20 mouse cellular contexts compared by ENCODE assay signal in genomic region chr2:28810260-28811013, GRCm38 (mm10). TPM values are rescaled to one million over a fixed set of nuclear protein-coding genes. Genes with fewer than 3 reads are reported as not detected.
DNase-seq lines count a peak whose midpoint lies in the region; ATAC-seq and TF ChIP-seq lines count a peak whose summit lies in the region.
"Had no signal": no experiment of that assay in that cellular context is flagged by ENCODE, and none has a peak within 500 bp of the region (broad histone marks: within the 10 kb centered on the region; RNA-seq: fewer than 3 reads in every experiment).

No protein-coding gene starts in this region.

- 24% methylated on average over 5 of the region's 5 CpGs for WGBS in forebrain, embryonic 14.5 days
- 40% methylated on average over 5 of the region's 5 CpGs for WGBS in forebrain, embryonic 13.5 days

- no peaks in the 10 kb centered on the region for H3K79me2 ChIP-seq in myocyte (ENCODE audit: control insufficient read depth, insufficient read depth)

- intact Hi-C loops in gastrocnemius, postnatal 14 days (cut with DNase I; ENCODE audit: low total_unique reads), result no loop called here

- H3K4me1 ChIP-seq in forebrain, embryonic 14.5 days (ENCODE audit: control insufficient read depth, insufficient read depth, low read length), result no peaks in the 10 kb centered on the region
- no peaks in the 10 kb centered on the region for H3K4me1 ChIP-seq in forebrain, embryonic 13.5 days
- H3K4me1 ChIP-seq: embryonic facial prominence, embryonic 15.5 days; heart, embryonic 13.5 days; hindbrain, embryonic 15.5 days had no signal

- H3K9ac ChIP-seq in forebrain, embryonic 14.5 days (ENCODE audit: low read length), result no peak overlapping the region
- H3K9ac ChIP-seq in forebrain, embryonic 13.5 days, result no peak overlapping the region
- H3K9ac ChIP-seq: embryonic facial prominence, embryonic 15.5 days; heart, embryonic 13.5 days; hindbrain, embryonic 15.5 days had no signal

- no peak for ATAC-seq in forebrain, embryonic 14.5 days
- ATAC-seq in forebrain, embryonic 13.5 days, result no peak
- no peak for ATAC-seq in megakaryocyte progenitor cell, adult 5-6 weeks (replicated peaks; ENCODE audit: poor library complexity)

- no peaks in the 10 kb centered on the region; the same call in 1 of the 2 replicates for H3K27me3 ChIP-seq in forebrain, embryonic 14.5 days (replicated peaks; ENCODE audit: control insufficient read depth, insufficient read depth, low read length)
- H3K27me3 ChIP-seq in forebrain, embryonic 13.5 days, result peaks cover 23% of the 10 kb centered on the region
- H3K27me3 ChIP-seq in myocyte (ENCODE audit: control insufficient read depth, insufficient read depth, insufficient read length), result peaks cover 13% of the 10 kb centered on the region
- H3K27me3 ChIP-seq: embryonic facial prominence, embryonic 15.5 days; heart, embryonic 13.5 days; hindbrain, embryonic 15.5 days had no signal

- H3K36me3 ChIP-seq in forebrain, embryonic 14.5 days (ENCODE audit: control insufficient read depth, insufficient read depth, low read length), result no peaks in the 10 kb centered on the region
- H3K36me3 ChIP-seq in forebrain, embryonic 13.5 days (ENCODE audit: poor library complexity, severe bottlenecking), result no peaks in the 10 kb centered on the region
- H3K36me3 ChIP-seq in myocyte (ENCODE audit: control insufficient read depth, insufficient read depth), result no peaks in the 10 kb centered on the region
- H3K36me3 ChIP-seq: embryonic facial prominence, embryonic 15.5 days; forebrain, embryonic 10.5 days; heart, embryonic 13.5 days; hindbrain, embryonic 15.5 days had no signal

- no peak overlapping the region for H3K27ac ChIP-seq in forebrain, embryonic 14.5 days (ENCODE audit: low read depth, low read length)
- no peak overlapping the region for H3K27ac ChIP-seq in forebrain, embryonic 13.5 days
- H3K27ac ChIP-seq: embryonic facial prominence, embryonic 15.5 days; forebrain, embryonic 10.5 days; gastrocnemius, adult 2 months; heart, embryonic 13.5 days; hindbrain, embryonic 15.5 days had no signal

- H3K9me3 ChIP-seq in forebrain, embryonic 14.5 days (replicated peaks; ENCODE audit: control insufficient read depth, low read length), result no peaks in the 10 kb centered on the region
- H3K9me3 ChIP-seq in forebrain, embryonic 13.5 days (replicated peaks), result no peaks in the 10 kb centered on the region
- H3K9me3 ChIP-seq: embryonic facial prominence, embryonic 15.5 days; forebrain, embryonic 10.5 days; heart, embryonic 13.5 days; hindbrain, embryonic 15.5 days had no signal

- peak; percentile 11 for DNase-seq in forebrain, embryonic 14.5 days (ENCODE audit: low spot score)
- DNase-seq in brain, embryonic 14.5 days (ENCODE audit: low read depth), result peak; percentile 51
- peak; percentile 21 for DNase-seq in thymus, postnatal 14 days
- DNase-seq in gastrocnemius, postnatal 14 days, result no peak
- DNase-seq in adrenal gland, postnatal 36 days, result no peak
- DNase-seq: adrenal gland, postnatal 14 days; cerebellum, adult 2 months; cerebellum, postnatal 10 days; gastrocnemius, adult 2 months; gastrocnemius, postnatal 36 days; heart, adult 11 months; heart, postnatal 36 days had no signal

- H3K4me3 ChIP-seq in forebrain, embryonic 14.5 days (ENCODE audit: low read depth, low read length), result no peak overlapping the region
- no peak overlapping the region for H3K4me3 ChIP-seq in forebrain, embryonic 13.5 days
- no peak overlapping the region for H3K4me3 ChIP-seq in myocyte
- H3K4me3 ChIP-seq: embryonic facial prominence, embryonic 15.5 days; erythroblast, embryonic 14.5 days; forebrain, embryonic 10.5 days; gastrocnemius, adult 2 months; heart, embryonic 13.5 days; hindbrain, embryonic 15.5 days had no signal

- H3K4me2 ChIP-seq in forebrain, embryonic 14.5 days (ENCODE audit: low read length), result no peak overlapping the region
- no peak overlapping the region for H3K4me2 ChIP-seq in forebrain, embryonic 13.5 days
- peak overlapping the region; percentile 24 for H3K4me2 ChIP-seq in myocyte (ENCODE audit: low read depth)
- H3K4me2 ChIP-seq: embryonic facial prominence, embryonic 15.5 days; heart, embryonic 13.5 days; hindbrain, embryonic 15.5 days had no signal

- H3ac ChIP-seq in myocyte (ENCODE audit: control insufficient read depth, insufficient read length), result no peak overlapping the region

- TF ChIP-seq CTCF in brain, embryonic 14.5 days (IDR thresholded peaks at IDR 0.05; ENCODE audit: borderline replicate concordance, extremely low read depth, insufficient read depth, insufficient read length), result no peak

- no peak for TF ChIP-seq POLR2A in brain, embryonic 14.5 days (IDR thresholded peaks at IDR 0.05; ENCODE audit: borderline replicate concordance, extremely low read depth, insufficient read depth, insufficient read length, poor library complexity, severe bottlenecking)
- TF ChIP-seq POLR2A in myocyte (IDR thresholded peaks at IDR 0.05; ENCODE audit: insufficient read length, low read depth), result no peak

TF ChIP-seq in myocyte, 11 proteins besides CTCF, POLR2A, EP300 and RAD21:
- no peak for TF ChIP-seq SRF (IDR thresholded peaks at IDR 0.05; ENCODE audit: control insufficient read depth, insufficient read length, low read depth)
- TF ChIP-seq TCF12 (IDR thresholded peaks at IDR 0.05; ENCODE audit: insufficient read depth, poor library complexity, severe bottlenecking), result peak; percentile 50
- no peak for TF ChIP-seq MAX (IDR thresholded peaks at IDR 0.05; ENCODE audit: low read depth)
- no peak for TF ChIP-seq REST (IDR thresholded peaks at IDR 0.05; ENCODE audit: insufficient read depth, insufficient read length)
- no peak for TF ChIP-seq USF1 (IDR thresholded peaks at IDR 0.05; ENCODE audit: low read depth)
- peak; percentile 15 for TF ChIP-seq TCF3 (IDR thresholded peaks at IDR 0.05; ENCODE audit: insufficient read length, low read depth)
- TF ChIP-seq MYOG (IDR thresholded peaks at IDR 0.05; ENCODE audit: control insufficient read depth in 1 of 3, insufficient read depth in 1 of 3, insufficient read length in 2 of 3, low read depth in 2 of 3), result peak; percentile 67 to 82 (median 79)
- no peak for TF ChIP-seq CEBPB (IDR thresholded peaks at IDR 0.05; ENCODE audit: insufficient read depth, poor library complexity, severe bottlenecking)
- no peak for TF ChIP-seq E2F4 (IDR thresholded peaks at IDR 0.05; ENCODE audit: insufficient read depth)
- TF ChIP-seq MYOD1 (IDR thresholded peaks at IDR 0.05; ENCODE audit: control insufficient read depth in 1 of 3, insufficient read length in 2 of 3, low read depth in 2 of 3), result peak; percentile 2 to 95 (median 90)
- TF ChIP-seq POLR2AphosphoS2 (IDR thresholded peaks at IDR 0.05; ENCODE audit: insufficient read length, low read depth), result no peak

RNA-seq across cellular contexts. Expression of gene Gtf3c4, which starts 29.7 kb away (rescaled TPM):
- 20.2 and 24.9 TPM in 2 replicates for polyA plus RNA-seq in forebrain, embryonic 14.5 days (2014; fragmentation: Nextera tagmentation; extraction: Ambion mirVana)
- polyA plus RNA-seq in forebrain, embryonic 13.5 days (2015; fragmentation: Nextera tagmentation; extraction: Ambion mirVana), result 16.6 and 18.7 TPM in 2 replicates
- 20.2 and 30.9 TPM in 2 replicates for polyA plus RNA-seq in brain, embryonic 14.5 days (2012; rRNA removed)
- polyA plus RNA-seq in myocyte (2012; fragmentation: generic; extraction: Trizol), result 26.9 TPM
- 13.7 and 14.9 TPM in 2 replicates for total RNA-seq in megakaryocyte progenitor cell, adult 5-6 weeks (2015)
- total RNA-seq in megakaryocyte progenitor cell, adult 5-6 weeks (2017), result 23.2 and 25.4 TPM in 2 replicates
- total RNA-seq in gastrocnemius, postnatal 14 days (2021), result 10 to 100 TPM; 12.9 to 13.7 TPM
- total RNA-seq in adrenal gland, postnatal 36 days (2021), result 10 to 100 TPM; 34.6 to 38.0 TPM

RNA-seq across cellular contexts. Expression of gene Ddx31, which starts 29.8 kb away (rescaled TPM):
- 13.5 and 15.7 TPM in 2 replicates for polyA plus RNA-seq in forebrain, embryonic 14.5 days (2014; fragmentation: Nextera tagmentation; extraction: Ambion mirVana)
- 15.1 and 15.4 TPM in 2 replicates for polyA plus RNA-seq in forebrain, embryonic 13.5 days (2015; fragmentation: Nextera tagmentation; extraction: Ambion mirVana)
- 13.0 and 14.6 TPM in 2 replicates for polyA plus RNA-seq in brain, embryonic 14.5 days (2012; rRNA removed)
- 6.4 TPM for polyA plus RNA-seq in myocyte (2012; fragmentation: generic; extraction: Trizol)
- total RNA-seq in megakaryocyte progenitor cell, adult 5-6 weeks (2015), result 9.7 and 10.6 TPM in 2 replicates
- total RNA-seq in megakaryocyte progenitor cell, adult 5-6 weeks (2017), result 15.2 and 17.0 TPM in 2 replicates
- 1 to 10 TPM; 2.7 to 4.5 TPM for total RNA-seq in gastrocnemius, postnatal 14 days (2021)
- 10 to 100 TPM in 1 of 2 experiments, 1 to 10 TPM in 1; 8.7 to 15.5 TPM for total RNA-seq in adrenal gland, postnatal 36 days (2021)

Comparison
In these comparisons a context has a peak if more than half of its experiments do, and no peak if none do; other contexts are left out.
1. DNase-seq: peak in forebrain, embryonic 14.5 days (single experiment), brain, embryonic 14.5 days (single experiment) and thymus, postnatal 14 days (single experiment); none in gastrocnemius, postnatal 14 days (single experiment) and adrenal gland, postnatal 36 days (0 of 2).